13 mouse cellular contexts compared by ENCODE assay signal in genomic region chr13:9873377-9873776, GRCm38 (mm10).
DNase-seq lines count a peak whose midpoint lies in the region; ATAC-seq and TF ChIP-seq lines count a peak whose summit lies in the region.
"Had no signal": no experiment of that assay in that cellular context is flagged by ENCODE, and none has a peak within 500 bp of the region (broad histone marks: within the 10 kb centered on the region; RNA-seq: fewer than 3 reads in every experiment).

No protein-coding gene starts in this region.

- no peaks in the 10 kb centered on the region for H3K36me3 ChIP-seq in liver, postnatal 0 days (replicated peaks; ENCODE audit: insufficient read depth, low read length)
- no peaks in the 10 kb centered on the region for H3K36me3 ChIP-seq in splenic B cell, adult 2 months (ENCODE audit: control insufficient read depth, insufficient read depth, low read length, poor library complexity, severe bottlenecking)
- H3K36me3 ChIP-seq: heart, embryonic 10.5 days; liver, embryonic 13.5 days had no signal

- no peaks in the 10 kb centered on the region for H3K9me3 ChIP-seq in liver, postnatal 0 days (ENCODE audit: low read length)
- H3K9me3 ChIP-seq: heart, embryonic 10.5 days; liver, embryonic 13.5 days had no signal

- peak; percentile 26 to 48 for DNase-seq in heart, adult 9 months (ENCODE audit: low spot score in 2 of 2)
- DNase-seq in heart, postnatal 14 days: no peak
- peak; percentile 41 for DNase-seq in lung, postnatal 25 days (ENCODE audit: low spot score)
- no peak for DNase-seq in lung, postnatal 14 days
- no peak for DNase-seq in liver, postnatal 0 days
- peak; percentile 13 for DNase-seq in splenic B cell, adult 2 months (ENCODE audit: low read depth, low spot score)
- no peak for DNase-seq in embryo, embryonic 10.5 days (ENCODE audit: low spot score)
- no peak for DNase-seq in kidney, postnatal 10 days
- DNase-seq: cerebellum, adult 9-10 months; liver, embryonic 13.5 days; right cerebral cortex, postnatal 25 days had no signal

- H3K4me2 ChIP-seq in liver, postnatal 0 days (ENCODE audit: low read depth, low read length): no peak overlapping the region
- H3K4me2 ChIP-seq: liver, embryonic 13.5 days had no signal

- H3K27me3 ChIP-seq in liver, postnatal 0 days (ENCODE audit: insufficient read depth, low read length): no peaks in the 10 kb centered on the region
- H3K27me3 ChIP-seq in splenic B cell, adult 2 months (ENCODE audit: control insufficient read depth, insufficient read depth, low read length, poor library complexity, severe bottlenecking): no peaks in the 10 kb centered on the region
- H3K27me3 ChIP-seq: liver, embryonic 13.5 days had no signal

- WGBS in liver, postnatal 0 days (ENCODE audit: insufficient replicate concordance): 58% methylated on average over 3 of the region's 3 CpGs

- H3K4me3 ChIP-seq in liver, postnatal 0 days (ENCODE audit: low read depth, low read length): no peak overlapping the region
- H3K4me3 ChIP-seq: erythroblast, embryonic 14.5 days; heart, embryonic 10.5 days; liver, embryonic 13.5 days had no signal

- peak; percentile 77 for ATAC-seq in liver, postnatal 0 days

- peak overlapping the region; percentile 35 for H3K27ac ChIP-seq in liver, postnatal 0 days (ENCODE audit: low read depth)
- H3K27ac ChIP-seq: heart, embryonic 10.5 days; liver, embryonic 13.5 days had no signal

- no peak for TF ChIP-seq EP300 in liver, postnatal 0 days (IDR thresholded peaks at IDR 0.05; ENCODE audit: low read depth)

- intact Hi-C loops in heart, postnatal 14 days (cut with DNase I): no loop called here

- H3K9ac ChIP-seq in liver, postnatal 0 days (replicated peaks): no peak overlapping the region
- H3K9ac ChIP-seq: liver, embryonic 13.5 days had no signal

- H3K4me1 ChIP-seq in liver, postnatal 0 days (ENCODE audit: insufficient read depth): no peaks in the 10 kb centered on the region
- H3K4me1 ChIP-seq: heart, embryonic 10.5 days; liver, embryonic 13.5 days had no signal

- TF ChIP-seq CTCF in liver, postnatal 0 days (IDR thresholded peaks at IDR 0.05; ENCODE audit: low read depth): no peak

Comparison
In these comparisons a context has a peak if more than half of its experiments do, and no peak if none do; other contexts are left out.
1. DNase-seq: peak in heart, adult 9 months (2 of 2), lung, postnatal 25 days (single experiment) and splenic B cell, adult 2 months (single experiment); none in heart, postnatal 14 days (0 of 2), lung, postnatal 14 days (single experiment), liver, postnatal 0 days (single experiment), embryo, embryonic 10.5 days (single experiment) and kidney, postnatal 10 days (single experiment).